Mouse (Mus musculus): ENCODE data around the gene Zfp292. TPM values are rescaled to one million over a fixed set of nuclear protein-coding genes. Genes with fewer than 3 reads are reported as not detected.

The Zfp292 gene
- polyA plus RNA-seq, 1 experiment from 2014 or later = 38.4 TPM

Other genes starting within 250 kb of the Zfp292 start
- gene Slc35a1, start 195.5 kb downstream of the Zfp292 start, polyA plus RNA-seq (2014; fragmentation: Nextera tagmentation; extraction: Ambion mirVana) = 53.0 and 53.9 TPM in 2 replicates
- 0.60 and 1.9 TPM in 2 replicates for gene Cfap206, start 152.8 kb downstream of the Zfp292 start, polyA plus RNA-seq (2014; fragmentation: Nextera tagmentation; extraction: Ambion mirVana)
- not detected in 2 replicates for gene Gm136, start 126.7 kb downstream of the Zfp292 start, polyA plus RNA-seq (2014; fragmentation: Nextera tagmentation; extraction: Ambion mirVana)
- gene Smim8, start 104.5 kb downstream of the Zfp292 start, polyA plus RNA-seq (2014; fragmentation: Nextera tagmentation; extraction: Ambion mirVana) = 42.4 and 42.5 TPM in 2 replicates
- not detected in 2 replicates for gene Cga, start 10.8 kb upstream of the Zfp292 start, polyA plus RNA-seq (2014; fragmentation: Nextera tagmentation; extraction: Ambion mirVana)